Mouse (Mus musculus): Measurements from ENCODE around the gene Znfx1.

DNA sequence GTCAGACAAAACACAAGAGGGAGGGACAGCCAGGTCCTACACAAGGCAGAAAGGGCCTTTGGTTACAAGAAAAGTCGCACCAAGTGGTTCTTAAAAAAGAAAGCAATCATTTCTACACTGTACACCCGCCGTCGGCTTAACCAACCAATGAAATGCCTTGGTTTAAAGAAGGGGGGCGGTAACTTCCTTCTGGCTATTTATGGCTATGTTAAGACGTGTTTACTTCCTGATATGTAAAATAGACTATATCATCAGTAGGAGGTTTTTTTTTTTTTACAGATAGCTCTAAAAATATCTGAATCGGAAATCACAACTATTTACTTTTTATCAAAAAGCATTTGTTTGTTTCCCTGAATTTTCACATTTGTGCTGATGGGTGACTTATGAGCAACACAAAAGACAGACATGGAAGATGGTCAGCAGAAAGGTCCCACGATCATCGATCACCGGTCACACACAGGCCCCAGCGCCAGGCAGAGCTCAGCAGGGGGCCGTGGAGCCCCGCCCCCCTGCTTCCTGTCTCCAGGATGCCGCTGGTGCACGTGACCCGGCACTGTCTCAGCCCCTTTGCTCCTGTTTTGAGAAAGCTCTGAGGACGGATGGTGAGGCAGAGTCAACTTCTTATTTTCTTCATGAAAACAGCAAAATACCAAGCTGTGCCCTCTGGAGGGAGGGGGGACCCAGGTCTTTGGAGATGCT lies 39.1 kb upstream of the Znfx1 start:
- TF ChIP-seq CTCF (IDR thresholded peaks at IDR 0.05) (no peak), EP300 (IDR thresholded peaks at IDR 0.05; ENCODE audit: insufficient read depth, low read depth, low read length) (no peak)

All from heart, adult 2 months (tissue).